Mouse (Mus musculus) liver, embryonic 15.5 days (tissue): ENCODE results near the gene Sv2b. TPM values are rescaled to one million over a fixed set of nuclear protein-coding genes. Genes with fewer than 3 reads are reported as not detected.

Experiments
- ATAC-seq: fragments of 200-750 bp; cut with Nextera tagmentation; 2 replicates; pipeline ENCODE4 v1.8.0; 2017; ENCODE audit warnings: moderate number of reproducible peaks, mild to moderate bottlenecking, moderate library complexity; ENCODE audit not compliant: insufficient read depth
- H3K27ac ChIP-seq: fragments of 300-500 bp; sonication (generic); replicated peaks from 2 replicates; pipeline ENCODE4 v1.5.1; 2015; ENCODE audit warnings: mild to moderate bottlenecking, inconsistent platforms
- H3K27me3 ChIP-seq: fragments of 300-500 bp; sonication (generic); 2 replicates; pipeline ENCODE4 v1.6.1; 2015; ENCODE audit warnings: mild to moderate bottlenecking, inconsistent platforms
- H3K36me3 ChIP-seq: fragments of 300-500 bp; sonication (generic); replicated peaks from 2 replicates; pipeline ENCODE4 v1.6.1; 2015; ENCODE audit warnings: moderate library complexity, mild to moderate bottlenecking, inconsistent platforms
- H3K4me1 ChIP-seq: fragments of 300-500 bp; sonication (generic); replicated peaks from 2 replicates; pipeline ENCODE4 v1.6.1; 2015; ENCODE audit warnings: inconsistent platforms
- H3K4me2 ChIP-seq: fragments of 300-500 bp; sonication (generic); 2 replicates; pipeline ENCODE4 v1.6.1; 2015; ENCODE audit warnings: moderate library complexity, mild to moderate bottlenecking, inconsistent platforms
- H3K4me3 ChIP-seq: fragments of 300-500 bp; sonication (generic); replicated peaks from 2 replicates; pipeline ENCODE4 v1.5.1; 2015; ENCODE audit warnings: mild to moderate bottlenecking, inconsistent platforms
- H3K9ac ChIP-seq: fragments of 300-500 bp; sonication (generic); 2 replicates; pipeline ENCODE4 v1.6.1; 2015; ENCODE audit warnings: moderate library complexity, mild to moderate bottlenecking, inconsistent platforms
- H3K9me3 ChIP-seq: fragments of 300-500 bp; sonication (generic); replicated peaks from 2 replicates; pipeline ENCODE4 v1.6.1; 2016; ENCODE audit warnings: inconsistent platforms
- whole genome bisulfite sequencing: fragments of 180-500 bp; shearing (Covaris S2); methylation state at CpG from one replicate; pipeline ENCODE4 v1.1.7; 2015; ENCODE audit warnings: mixed read lengths; ENCODE audit not compliant: insufficient replicate concordance; 5-methylcytosine and 5-hydroxymethylcytosine counted together
- polyA plus RNA-seq: library from polyadenylated mRNA; unstranded; fragments of >200 nt; fragmentation: Nextera tagmentation; extraction: Ambion mirVana; gene quantifications from 2 replicates; pipeline ENCODE4 v1.2.1, GENCODE M21; 2015

Gene Sv2b
- polyA plus RNA-seq, 1 experiment from 2014 or later, result 0.02 TPM

GRCm38 (mm10) chr7:75318320-75318719, 9.3 kb upstream of the Sv2b start:
- Histone ChIP-seq H3K27ac (no peak overlapping the region), H3K9ac (no peak overlapping the region), H3K9me3 (no peaks in the 10 kb centered on the region), H3K27me3 (no peaks in the 10 kb centered on the region), H3K4me1 (no peaks in the 10 kb centered on the region), H3K36me3 (no peaks in the 10 kb centered on the region), H3K4me2 (no peak overlapping the region), H3K4me3 (no peak overlapping the region)
- 50% methylated on average over 1 of the region's 1 CpGs for WGBS
- no peak for ATAC-seq

- Histone ChIP-seq H3K27ac (no peak overlapping the region), H3K4me3 (no peak overlapping the region), H3K27me3 (peaks cover 8% of the 10 kb centered on the region), H3K4me1 (no peaks in the 10 kb centered on the region), H3K36me3 (no peaks in the 10 kb centered on the region), H3K9ac (no peak overlapping the region), H3K4me2 (no peak overlapping the region), H3K9me3 (no peaks in the 10 kb centered on the region)
- WGBS, result 59% methylated on average over 5 of the region's 5 CpGs
- no peak for ATAC-seq
Observed at GRCm38 (mm10) chr7:75314873-75315272, 5.8 kb upstream of the Sv2b start.

GRCm38 (mm10) chr7:75309570-75309969, 508 bp upstream of the Sv2b start:
- Histone ChIP-seq H3K36me3 (no peaks in the 10 kb centered on the region), H3K27me3 (peaks cover 38% of the 10 kb centered on the region), H3K9me3 (no peaks in the 10 kb centered on the region), H3K4me2 (no peak overlapping the region), H3K4me3 (no peak overlapping the region), H3K4me1 (no peaks in the 10 kb centered on the region), H3K27ac (no peak overlapping the region), H3K9ac (no peak overlapping the region)
- ATAC-seq, result no peak
- WGBS, result 74% methylated on average over 8 of the region's 8 CpGs

- peaks cover 38% of the 10 kb centered on the region for H3K27me3 ChIP-seq
- no peaks in the 10 kb centered on the region for H3K4me1 ChIP-seq
Observed at GRCm38 (mm10) chr7:75308140-75308456, 964 bp downstream of the Sv2b start.

GRCm38 (mm10) chr7:75307570-75308087, 1.4 kb downstream of the Sv2b start:
- H3K9ac ChIP-seq, result no peak overlapping the region
- no peak overlapping the region for H3K4me3 ChIP-seq

More at GRCm38 (mm10) chr7:75308140-75308456, 964 bp downstream of the Sv2b start:
- Histone ChIP-seq H3K27ac (no peak overlapping the region), H3K4me3 (no peak overlapping the region; the same call in 1 of the 2 replicates), H3K4me2 (peak overlapping the region; percentile 41; the same call in 1 of the 2 replicates), H3K9ac (no peak overlapping the region), H3K9me3 (no peaks in the 10 kb centered on the region), H3K36me3 (no peaks in the 10 kb centered on the region)
- 8% methylated on average over 8 of the region's 8 CpGs for WGBS
- ATAC-seq, result no peak

GRCm38 (mm10) chr7:75305901-75306465, 3.1 kb downstream of the Sv2b start:
- no peak overlapping the region for H3K27ac ChIP-seq
- H3K27me3 ChIP-seq, result peaks cover 38% of the 10 kb centered on the region
- no peaks in the 10 kb centered on the region for H3K4me1 ChIP-seq
- no peak overlapping the region for H3K4me2 ChIP-seq
- WGBS, result 66% methylated on average over 9 of the region's 9 CpGs
- no peaks in the 10 kb centered on the region for H3K36me3 ChIP-seq
- H3K4me3 ChIP-seq, result no peak overlapping the region
- H3K9me3 ChIP-seq, result no peaks in the 10 kb centered on the region
- ATAC-seq, result no peak
- H3K9ac ChIP-seq, result no peak overlapping the region

More at GRCm38 (mm10) chr7:75307570-75308087, 1.4 kb downstream of the Sv2b start:
- H3K4me2 ChIP-seq, result no peak overlapping the region
- H3K27me3 ChIP-seq, result peaks cover 38% of the 10 kb centered on the region
- H3K9me3 ChIP-seq, result no peaks in the 10 kb centered on the region
- WGBS, result 36% methylated on average over 8 of the region's 8 CpGs
- no peaks in the 10 kb centered on the region for H3K36me3 ChIP-seq
- no peak for ATAC-seq
- no peaks in the 10 kb centered on the region for H3K4me1 ChIP-seq
- no peak overlapping the region for H3K27ac ChIP-seq

GRCm38 (mm10) chr7:75302523-75303215, 6.4 kb downstream of the Sv2b start:
- Histone ChIP-seq H3K4me2 (no peak overlapping the region), H3K9me3 (no peaks in the 10 kb centered on the region), H3K36me3 (no peaks in the 10 kb centered on the region), H3K4me1 (no peaks in the 10 kb centered on the region), H3K27ac (no peak overlapping the region), H3K4me3 (no peak overlapping the region), H3K27me3 (peaks cover 9% of the 10 kb centered on the region), H3K9ac (no peak overlapping the region)
- ATAC-seq, result no peak
- WGBS, result 55% methylated on average over 6 of the region's 6 CpGs

GRCm38 (mm10) chr7:75299245-75299644, 9.8 kb downstream of the Sv2b start:
- H3K4me3 ChIP-seq, result no peak overlapping the region
- H3K9ac ChIP-seq, result no peak overlapping the region
- no peak overlapping the region for H3K4me2 ChIP-seq
- no peaks in the 10 kb centered on the region for H3K4me1 ChIP-seq
- no peak for ATAC-seq
- no peaks in the 10 kb centered on the region for H3K27me3 ChIP-seq
- WGBS, result 59% methylated on average over 4 of the region's 4 CpGs
- H3K36me3 ChIP-seq, result no peaks in the 10 kb centered on the region
- no peaks in the 10 kb centered on the region for H3K9me3 ChIP-seq
- no peak overlapping the region for H3K27ac ChIP-seq

- WGBS, result 28% methylated on average over 6 of the region's 6 CpGs
- Histone ChIP-seq H3K4me3 (no peak overlapping the region), H3K4me1 (no peaks in the 10 kb centered on the region), H3K27ac (no peak overlapping the region), H3K36me3 (no peaks in the 10 kb centered on the region), H3K9me3 (no peaks in the 10 kb centered on the region), H3K27me3 (no peaks in the 10 kb centered on the region), H3K4me2 (no peak overlapping the region), H3K9ac (no peak overlapping the region)
- no peak for ATAC-seq
Observed at GRCm38 (mm10) chr7:75296688-75297119, 12.4 kb downstream of the Sv2b start.

- Histone ChIP-seq H3K36me3 (no peaks in the 10 kb centered on the region), H3K4me1 (no peaks in the 10 kb centered on the region), H3K9me3 (no peaks in the 10 kb centered on the region), H3K4me2 (no peak overlapping the region), H3K27me3 (no peaks in the 10 kb centered on the region), H3K9ac (no peak overlapping the region), H3K27ac (no peak overlapping the region), H3K4me3 (no peak overlapping the region)
- ATAC-seq, result no peak
- WGBS, result 60% methylated on average over 5 of the region's 5 CpGs
Observed at GRCm38 (mm10) chr7:75295228-75295865, 13.7 kb downstream of the Sv2b start.

- Histone ChIP-seq H3K9me3 (no peaks in the 10 kb centered on the region), H3K27me3 (no peaks in the 10 kb centered on the region), H3K4me3 (no peak overlapping the region), H3K27ac (no peak overlapping the region), H3K9ac (no peak overlapping the region), H3K36me3 (no peaks in the 10 kb centered on the region), H3K4me2 (no peak overlapping the region), H3K4me1 (no peaks in the 10 kb centered on the region)
- ATAC-seq, result no peak
- WGBS, result 32% methylated on average over 3 of the region's 3 CpGs
Observed at GRCm38 (mm10) chr7:75292246-75292645, 16.8 kb downstream of the Sv2b start.
